Mouse (Mus musculus): ENCODE data around the gene Atp13a3. TPM values are rescaled to one million over a fixed set of nuclear protein-coding genes. Genes with fewer than 3 reads are reported as not detected.
A peak's percentile ranks its signal among the peaks of the same experiment; 100 is the strongest.

Gene Atp13a3
- polyA plus RNA-seq, 1 experiment from 2014 or later = 12.0 TPM

GRCm38 (mm10) chr16:30439841-30440240, 34.1 kb upstream of the Atp13a3 start:
- Histone ChIP-seq H3K4me3 (replicated peaks; ENCODE audit: low read length) (no peak overlapping the region), H3K4me1 (ENCODE audit: control insufficient read depth, insufficient read depth, low read length) (no peaks in the 10 kb centered on the region), H3K36me3 (ENCODE audit: control insufficient read depth, insufficient read depth, low read length) (no peaks in the 10 kb centered on the region), H3K9ac (ENCODE audit: low read length) (no peak overlapping the region), H3K27me3 (ENCODE audit: control insufficient read depth, insufficient read depth, low read length) (no peaks in the 10 kb centered on the region), H3K27ac (ENCODE audit: low read length) (no peak overlapping the region), H3K9me3 (replicated peaks; ENCODE audit: control insufficient read depth, low read length) (no peaks in the 10 kb centered on the region), H3K4me2 (ENCODE audit: low read depth, low read length) (no peak overlapping the region)
- ATAC-seq (ENCODE audit: insufficient read depth, low FRiP score) = no peak
- 71% methylated on average over 5 of the region's 5 CpGs for WGBS

GRCm38 (mm10) chr16:30439411-30439810, 33.6 kb upstream of the Atp13a3 start:
- no peaks in the 10 kb centered on the region for H3K9me3 ChIP-seq (replicated peaks; ENCODE audit: control insufficient read depth, low read length)
- no peak overlapping the region for H3K4me3 ChIP-seq (replicated peaks; ENCODE audit: low read length)
- H3K4me2 ChIP-seq (ENCODE audit: low read depth, low read length) = no peak overlapping the region
- no peaks in the 10 kb centered on the region for H3K4me1 ChIP-seq (ENCODE audit: control insufficient read depth, insufficient read depth, low read length)
- no peak for ATAC-seq (ENCODE audit: insufficient read depth, low FRiP score)
- no peaks in the 10 kb centered on the region for H3K36me3 ChIP-seq (ENCODE audit: control insufficient read depth, insufficient read depth, low read length)
- H3K27me3 ChIP-seq (ENCODE audit: control insufficient read depth, insufficient read depth, low read length) = no peaks in the 10 kb centered on the region
- H3K27ac ChIP-seq (ENCODE audit: low read length) = no peak overlapping the region
- WGBS = 63% methylated on average over 6 of the region's 6 CpGs
- no peak overlapping the region for H3K9ac ChIP-seq (ENCODE audit: low read length)

DNA sequence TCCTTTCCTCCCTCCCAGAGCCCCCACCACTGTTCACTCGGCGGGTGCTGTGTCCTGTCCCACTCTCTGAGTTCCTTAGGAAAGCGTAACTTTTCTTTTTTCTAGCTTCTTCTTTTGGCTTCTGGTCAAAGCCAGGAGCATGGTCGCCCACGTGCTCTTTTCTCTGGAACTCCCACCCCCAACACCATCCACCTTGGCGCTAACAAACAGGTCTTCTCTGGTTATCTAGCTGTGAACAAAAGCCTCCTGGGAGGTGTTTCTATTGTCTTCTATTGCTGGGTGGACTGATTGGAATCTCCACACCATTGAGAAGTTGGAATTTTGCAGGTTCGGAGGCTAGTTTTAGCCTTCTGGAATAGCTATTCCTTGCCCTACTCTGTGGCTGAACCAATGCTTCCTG, 30.5 kb upstream of the Atp13a3 start:
- no peak for ATAC-seq (ENCODE audit: insufficient read depth, low FRiP score)
- H3K36me3 ChIP-seq (ENCODE audit: control insufficient read depth, insufficient read depth, low read length) = no peaks in the 10 kb centered on the region
- no peaks in the 10 kb centered on the region for H3K9me3 ChIP-seq (replicated peaks; ENCODE audit: control insufficient read depth, low read length)

GRCm38 (mm10) chr16:30435393-30435792, 29.6 kb upstream of the Atp13a3 start:
- WGBS = 49% methylated on average over 4 of the region's 4 CpGs
- H3K27ac ChIP-seq (ENCODE audit: low read length) = no peak overlapping the region
- no peak overlapping the region for H3K9ac ChIP-seq (ENCODE audit: low read length)
- H3K4me2 ChIP-seq (ENCODE audit: low read depth, low read length) = no peak overlapping the region
- no peak for ATAC-seq (ENCODE audit: insufficient read depth, low FRiP score)
- H3K27me3 ChIP-seq (ENCODE audit: control insufficient read depth, insufficient read depth, low read length) = no peaks in the 10 kb centered on the region
- H3K4me1 ChIP-seq (ENCODE audit: control insufficient read depth, insufficient read depth, low read length) = no peaks in the 10 kb centered on the region
- no peaks in the 10 kb centered on the region for H3K9me3 ChIP-seq (replicated peaks; ENCODE audit: control insufficient read depth, low read length)
- H3K4me3 ChIP-seq (replicated peaks; ENCODE audit: low read length) = no peak overlapping the region
- no peaks in the 10 kb centered on the region for H3K36me3 ChIP-seq (ENCODE audit: control insufficient read depth, insufficient read depth, low read length)

More for the DNA sequence above, 30.5 kb upstream of the Atp13a3 start:
- no peak overlapping the region for H3K9ac ChIP-seq (ENCODE audit: low read length)
- no peaks in the 10 kb centered on the region for H3K4me1 ChIP-seq (ENCODE audit: control insufficient read depth, insufficient read depth, low read length)
- no peak overlapping the region for H3K4me3 ChIP-seq (replicated peaks; ENCODE audit: low read length)
- H3K27me3 ChIP-seq (ENCODE audit: control insufficient read depth, insufficient read depth, low read length) = no peaks in the 10 kb centered on the region
- WGBS = 82% methylated on average over 7 of the region's 7 CpGs
- H3K4me2 ChIP-seq (ENCODE audit: low read depth, low read length) = no peak overlapping the region
- H3K27ac ChIP-seq (ENCODE audit: low read length) = no peak overlapping the region

DNA sequence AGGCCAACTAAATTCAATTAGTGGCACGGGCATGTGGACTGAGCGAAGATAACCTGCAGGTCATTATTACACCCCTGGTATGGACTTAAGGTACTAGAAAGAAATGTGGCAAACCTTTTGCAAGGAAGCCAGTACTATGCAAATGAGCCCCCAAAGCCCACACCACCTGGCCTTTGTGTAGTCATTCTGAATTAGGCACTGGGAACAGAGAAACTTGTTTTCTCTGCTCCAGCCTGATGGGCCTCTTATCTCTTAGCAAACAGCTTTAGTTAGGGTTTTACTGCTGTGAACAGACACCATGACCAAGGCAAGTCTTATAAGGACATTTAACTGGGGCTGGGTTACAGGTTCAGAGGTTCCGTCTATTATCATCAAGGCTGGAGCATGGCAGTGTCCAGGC, 27.4 kb upstream of the Atp13a3 start:
- no peak overlapping the region for H3K27ac ChIP-seq (ENCODE audit: low read length)
- no peak for ATAC-seq (ENCODE audit: insufficient read depth, low FRiP score)
- 84% methylated on average over 3 of the region's 3 CpGs for WGBS
- no peak overlapping the region for H3K4me2 ChIP-seq (ENCODE audit: low read depth, low read length)
- no peak overlapping the region for H3K9ac ChIP-seq (ENCODE audit: low read length)
- no peaks in the 10 kb centered on the region for H3K4me1 ChIP-seq (ENCODE audit: control insufficient read depth, insufficient read depth, low read length)
- H3K27me3 ChIP-seq (ENCODE audit: control insufficient read depth, insufficient read depth, low read length) = no peaks in the 10 kb centered on the region
- H3K36me3 ChIP-seq (ENCODE audit: control insufficient read depth, insufficient read depth, low read length) = no peaks in the 10 kb centered on the region
- no peak overlapping the region for H3K4me3 ChIP-seq (replicated peaks; ENCODE audit: low read length)
- no peaks in the 10 kb centered on the region for H3K9me3 ChIP-seq (replicated peaks; ENCODE audit: control insufficient read depth, low read length)

GRCm38 (mm10) chr16:30432111-30432510, 26.3 kb upstream of the Atp13a3 start:
- 91% methylated on average over 2 of the region's 2 CpGs for WGBS
- Histone ChIP-seq H3K4me2 (ENCODE audit: low read depth, low read length) (no peak overlapping the region), H3K9ac (ENCODE audit: low read length) (no peak overlapping the region), H3K4me3 (replicated peaks; ENCODE audit: low read length) (no peak overlapping the region), H3K9me3 (replicated peaks; ENCODE audit: control insufficient read depth, low read length) (no peaks in the 10 kb centered on the region), H3K27me3 (ENCODE audit: control insufficient read depth, insufficient read depth, low read length) (no peaks in the 10 kb centered on the region), H3K36me3 (ENCODE audit: control insufficient read depth, insufficient read depth, low read length) (no peaks in the 10 kb centered on the region), H3K27ac (ENCODE audit: low read length) (no peak overlapping the region), H3K4me1 (ENCODE audit: control insufficient read depth, insufficient read depth, low read length) (no peaks in the 10 kb centered on the region)
- ATAC-seq (ENCODE audit: insufficient read depth, low FRiP score) = no peak

- Histone ChIP-seq H3K9me3 (replicated peaks; ENCODE audit: control insufficient read depth, low read length) (no peaks in the 10 kb centered on the region), H3K9ac (ENCODE audit: low read length) (no peak overlapping the region), H3K36me3 (ENCODE audit: control insufficient read depth, insufficient read depth, low read length) (no peaks in the 10 kb centered on the region), H3K4me3 (replicated peaks; ENCODE audit: low read length) (no peak overlapping the region), H3K27ac (ENCODE audit: low read length) (no peak overlapping the region), H3K4me2 (ENCODE audit: low read depth, low read length) (no peak overlapping the region), H3K27me3 (ENCODE audit: control insufficient read depth, insufficient read depth, low read length) (no peaks in the 10 kb centered on the region), H3K4me1 (ENCODE audit: control insufficient read depth, insufficient read depth, low read length) (no peaks in the 10 kb centered on the region)
- 77% methylated on average over 2 of the region's 2 CpGs for WGBS
- peak; percentile 51; the same call in 1 of the 2 replicates for ATAC-seq (ENCODE audit: insufficient read depth, low FRiP score)
These were observed 24.8 kb upstream of the Atp13a3 start for GRCm38 (mm10) chr16:30430512-30431088.

- H3K27me3 ChIP-seq (ENCODE audit: control insufficient read depth, insufficient read depth, low read length) = no peaks in the 10 kb centered on the region
- no peaks in the 10 kb centered on the region for H3K36me3 ChIP-seq (ENCODE audit: control insufficient read depth, insufficient read depth, low read length)
- WGBS = 44% methylated on average over 4 of the region's 4 CpGs
- no peaks in the 10 kb centered on the region for H3K4me1 ChIP-seq (ENCODE audit: control insufficient read depth, insufficient read depth, low read length)
- H3K27ac ChIP-seq (ENCODE audit: low read length) = no peak overlapping the region
- H3K9ac ChIP-seq (ENCODE audit: low read length) = no peak overlapping the region
- H3K4me2 ChIP-seq (ENCODE audit: low read depth, low read length) = no peak overlapping the region
- ATAC-seq (ENCODE audit: insufficient read depth, low FRiP score) = peak; percentile 52; the same call in 1 of the 2 replicates
- no peaks in the 10 kb centered on the region for H3K9me3 ChIP-seq (replicated peaks; ENCODE audit: control insufficient read depth, low read length)
- H3K4me3 ChIP-seq (replicated peaks; ENCODE audit: low read length) = no peak overlapping the region
These were observed 23.0 kb upstream of the Atp13a3 start for GRCm38 (mm10) chr16:30428753-30429260.

- H3K36me3 ChIP-seq (ENCODE audit: control insufficient read depth, insufficient read depth, low read length) = no peaks in the 10 kb centered on the region
- no peak overlapping the region for H3K4me2 ChIP-seq (ENCODE audit: low read depth, low read length)
- H3K4me1 ChIP-seq (ENCODE audit: control insufficient read depth, insufficient read depth, low read length) = no peaks in the 10 kb centered on the region
- no peak for ATAC-seq (ENCODE audit: insufficient read depth, low FRiP score)
- H3K27ac ChIP-seq (ENCODE audit: low read length) = no peak overlapping the region
- H3K9ac ChIP-seq (ENCODE audit: low read length) = no peak overlapping the region
- no peaks in the 10 kb centered on the region for H3K9me3 ChIP-seq (replicated peaks; ENCODE audit: control insufficient read depth, low read length)
- H3K27me3 ChIP-seq (ENCODE audit: control insufficient read depth, insufficient read depth, low read length) = no peaks in the 10 kb centered on the region
- WGBS = 72% methylated on average over 4 of the region's 4 CpGs
- H3K4me3 ChIP-seq (replicated peaks; ENCODE audit: low read length) = no peak overlapping the region
These were observed 21.7 kb upstream of the Atp13a3 start for GRCm38 (mm10) chr16:30427466-30427865.
